In genomic region chr5:122576683-122577329, GRCm38 (mm10) we compare ENCODE assay signal across 22 mouse cellular contexts. TPM values are rescaled to one million over a fixed set of nuclear protein-coding genes. Genes with fewer than 3 reads are reported as not detected.
A peak's percentile ranks its signal among the peaks of the same experiment; 100 is the strongest.
DNase-seq lines count a peak whose midpoint lies in the region; ATAC-seq and TF ChIP-seq lines count a peak whose summit lies in the region.
"Had no signal": no experiment of that assay in that cellular context is flagged by ENCODE, and none has a peak within 500 bp of the region (broad histone marks: within the 10 kb centered on the region; RNA-seq: fewer than 3 reads in every experiment).

No protein-coding gene starts in this region.

- DNase-seq in forebrain, embryonic 14.5 days (ENCODE audit: low spot score), result peak; percentile 0
- peak; percentile 23 for DNase-seq in heart, postnatal 0 days (ENCODE audit: low spot score)
- DNase-seq in heart, postnatal 25 days (ENCODE audit: low spot score), result no peak
- DNase-seq in embryonic facial prominence, embryonic 11.5 days (ENCODE audit: low spot score), result peak; percentile 31
- DNase-seq in adrenal gland, postnatal 4 days (ENCODE audit: low spot score in 2 of 2), result no peak
- no peak for DNase-seq in spleen, postnatal 14 days (ENCODE audit: low spot score in 2 of 2)
- DNase-seq: cerebellum, adult 9-10 months; kidney, adult 11 months; kidney, postnatal 10 days; liver; lung, postnatal 10 days; right cerebral cortex, postnatal 25 days; thymus, adult 18-20 months had no signal

- H3K4me3 ChIP-seq in forebrain, embryonic 14.5 days (ENCODE audit: low read depth, low read length), result no peak overlapping the region
- no peak overlapping the region for H3K4me3 ChIP-seq in forebrain, embryonic 13.5 days
- H3K4me3 ChIP-seq in heart, postnatal 0 days (ENCODE audit: low read depth, low read length), result no peak overlapping the region
- no peak overlapping the region for H3K4me3 ChIP-seq in embryonic facial prominence, embryonic 11.5 days (ENCODE audit: low read depth, low read length)
- H3K4me3 ChIP-seq: erythroblast, embryonic 14.5 days; forebrain, embryonic 15.5 days; megakaryocyte, embryonic 14.5 days; stomach, embryonic 15.5 days had no signal

- H3K9me3 ChIP-seq in forebrain, embryonic 14.5 days (replicated peaks; ENCODE audit: control insufficient read depth, low read length), result no peaks in the 10 kb centered on the region
- H3K9me3 ChIP-seq in forebrain, embryonic 13.5 days (replicated peaks), result no peaks in the 10 kb centered on the region
- no peaks in the 10 kb centered on the region for H3K9me3 ChIP-seq in heart, postnatal 0 days (replicated peaks; ENCODE audit: control insufficient read depth, low read length)
- no peaks in the 10 kb centered on the region for H3K9me3 ChIP-seq in embryonic facial prominence, embryonic 11.5 days (replicated peaks; ENCODE audit: control insufficient read depth, low read length)
- H3K9me3 ChIP-seq: forebrain, embryonic 15.5 days; G1E; stomach, embryonic 15.5 days had no signal

- ATAC-seq in forebrain, embryonic 14.5 days, result no peak
- ATAC-seq in forebrain, embryonic 13.5 days, result no peak
- ATAC-seq in heart, postnatal 0 days (ENCODE audit: insufficient read depth, low read depth), result peak; percentile 60; the same call in 1 of the 2 replicates
- no peak for ATAC-seq in embryonic facial prominence, embryonic 11.5 days (replicated peaks; ENCODE audit: insufficient number of reproducible peaks, low FRiP score, low TSS enrichment, low read depth)
- peak; percentile 30; the same call in 1 of the 2 replicates for ATAC-seq in megakaryocyte-erythroid progenitor cell, adult 5-6 weeks (replicated peaks; ENCODE audit: low FRiP score, low TSS enrichment, poor library complexity, severe bottlenecking)
- ATAC-seq: forebrain, embryonic 15.5 days; hindbrain, postnatal 0 days; midbrain, embryonic 16.5 days had no signal

- H3K4me2 ChIP-seq in forebrain, embryonic 14.5 days (ENCODE audit: low read length), result no peak overlapping the region
- no peak overlapping the region for H3K4me2 ChIP-seq in forebrain, embryonic 13.5 days
- no peak overlapping the region for H3K4me2 ChIP-seq in heart, postnatal 0 days (ENCODE audit: low read depth, low read length)
- H3K4me2 ChIP-seq in embryonic facial prominence, embryonic 11.5 days (ENCODE audit: low read depth, low read length), result no peak overlapping the region
- H3K4me2 ChIP-seq: forebrain, embryonic 15.5 days; stomach, embryonic 15.5 days had no signal

- no peak for TF ChIP-seq EP300 in heart, postnatal 0 days (IDR thresholded peaks at IDR 0.05; ENCODE audit: low read depth)

- no peak for TF ChIP-seq CTCF in heart, postnatal 0 days (IDR thresholded peaks at IDR 0.05; ENCODE audit: low read depth)

- no peak overlapping the region for H3K9ac ChIP-seq in forebrain, embryonic 14.5 days (ENCODE audit: low read length)
- no peak overlapping the region for H3K9ac ChIP-seq in forebrain, embryonic 13.5 days
- H3K9ac ChIP-seq in heart, postnatal 0 days (replicated peaks; ENCODE audit: low read depth, low read length), result no peak overlapping the region
- H3K9ac ChIP-seq in embryonic facial prominence, embryonic 11.5 days (replicated peaks; ENCODE audit: low read length), result no peak overlapping the region
- H3K9ac ChIP-seq: forebrain, embryonic 15.5 days; stomach, embryonic 15.5 days had no signal

- WGBS in forebrain, embryonic 14.5 days, result 69% methylated on average over 7 of the region's 7 CpGs
- WGBS in forebrain, embryonic 13.5 days, result 73% methylated on average over 7 of the region's 7 CpGs
- WGBS in heart, postnatal 0 days, result 21% methylated on average over 7 of the region's 7 CpGs
- 61% methylated on average over 7 of the region's 7 CpGs for WGBS in embryonic facial prominence, embryonic 11.5 days

- intact Hi-C loops in heart, postnatal 25 days (cut with DNase I), result no loop called here

- no peak overlapping the region for H3K27ac ChIP-seq in forebrain, embryonic 14.5 days (ENCODE audit: low read depth, low read length)
- H3K27ac ChIP-seq in forebrain, embryonic 13.5 days, result no peak overlapping the region
- H3K27ac ChIP-seq in heart, postnatal 0 days (ENCODE audit: low read depth), result peak overlapping the region; percentile 79
- H3K27ac ChIP-seq in embryonic facial prominence, embryonic 11.5 days (replicated peaks; ENCODE audit: low read depth, low read length), result no peak overlapping the region
- H3K27ac ChIP-seq: forebrain, embryonic 15.5 days; hindbrain, postnatal 0 days; stomach, embryonic 15.5 days had no signal

- no peaks in the 10 kb centered on the region for H3K4me1 ChIP-seq in forebrain, embryonic 14.5 days (ENCODE audit: control insufficient read depth, insufficient read depth, low read length)
- H3K4me1 ChIP-seq in forebrain, embryonic 13.5 days, result no peaks in the 10 kb centered on the region
- peaks cover 4% of the 10 kb centered on the region; the same call in 1 of the 2 replicates for H3K4me1 ChIP-seq in heart, postnatal 0 days (ENCODE audit: control insufficient read depth, insufficient read depth)
- H3K4me1 ChIP-seq in embryonic facial prominence, embryonic 11.5 days (ENCODE audit: control insufficient read depth, insufficient read depth, low read length), result no peaks in the 10 kb centered on the region
- H3K4me1 ChIP-seq: forebrain, embryonic 15.5 days; stomach, embryonic 15.5 days had no signal

- H3K27me3 ChIP-seq in forebrain, embryonic 14.5 days (replicated peaks; ENCODE audit: control insufficient read depth, insufficient read depth, low read length), result no peaks in the 10 kb centered on the region
- no peaks in the 10 kb centered on the region for H3K27me3 ChIP-seq in forebrain, embryonic 13.5 days
- no peaks in the 10 kb centered on the region for H3K27me3 ChIP-seq in heart, postnatal 0 days (ENCODE audit: control insufficient read depth, insufficient read depth, low read length)
- no peaks in the 10 kb centered on the region for H3K27me3 ChIP-seq in embryonic facial prominence, embryonic 11.5 days (ENCODE audit: control insufficient read depth, insufficient read depth, low read length)
- H3K27me3 ChIP-seq: forebrain, embryonic 15.5 days; stomach, embryonic 15.5 days had no signal

- H3K36me3 ChIP-seq in forebrain, embryonic 14.5 days (ENCODE audit: control insufficient read depth, insufficient read depth, low read length), result peaks cover 25% of the 10 kb centered on the region
- peaks cover 31% of the 10 kb centered on the region for H3K36me3 ChIP-seq in forebrain, embryonic 13.5 days (ENCODE audit: poor library complexity, severe bottlenecking)
- H3K36me3 ChIP-seq in heart, postnatal 0 days (replicated peaks; ENCODE audit: control insufficient read depth, insufficient read depth, low read length), result peaks cover 25% of the 10 kb centered on the region
- peaks cover 7% of the 10 kb centered on the region for H3K36me3 ChIP-seq in embryonic facial prominence, embryonic 11.5 days (replicated peaks; ENCODE audit: control insufficient read depth, insufficient read depth, low read depth, low read length)

RNA-seq across cellular contexts. Expression of gene Ift81, which starts 37.5 kb away (rescaled TPM):
- 48.9 and 67.6 TPM in 2 replicates for polyA plus RNA-seq in forebrain, embryonic 14.5 days (2014; fragmentation: Nextera tagmentation; extraction: Ambion mirVana)
- 63.2 and 69.7 TPM in 2 replicates for polyA plus RNA-seq in forebrain, embryonic 13.5 days (2015; fragmentation: Nextera tagmentation; extraction: Ambion mirVana)
- 36.3 and 43.8 TPM in 2 replicates for total RNA-seq in heart, postnatal 0 days (2014; rRNA removed; ENCODE audit: low replicate concordance)
- polyA plus RNA-seq in heart, postnatal 0 days (2015; fragmentation: Nextera tagmentation; extraction: Ambion mirVana), result 50.3 and 51.6 TPM in 2 replicates
- 10 to 100 TPM; 67.4 to 68.3 TPM for total RNA-seq in heart, postnatal 25 days (2021)
- polyA plus RNA-seq in embryonic facial prominence, embryonic 11.5 days (2014; fragmentation: Nextera tagmentation; extraction: Ambion mirVana), result 39.6 and 40.3 TPM in 2 replicates
- total RNA-seq in megakaryocyte-erythroid progenitor cell, adult 5-6 weeks (2014; fragmentation: Nextera tagmentation), result 1.7 and 6.7 TPM in 2 replicates
- total RNA-seq in megakaryocyte-erythroid progenitor cell, adult 5-6 weeks (2017), result 4.7 and 6.1 TPM in 2 replicates
- 10 to 100 TPM; 20.2 to 24.3 TPM for total RNA-seq in adrenal gland, postnatal 4 days (2021)
- polyA plus RNA-seq: erythroblast, embryonic 14.5 days had no signal

Comparison
In these comparisons a context has a peak if more than half of its experiments do, and no peak if none do; other contexts are left out.
1. DNase-seq: peak in forebrain, embryonic 14.5 days (single experiment), heart, postnatal 0 days (single experiment) and embryonic facial prominence, embryonic 11.5 days (single experiment); none in heart, postnatal 25 days (single experiment), adrenal gland, postnatal 4 days (0 of 2) and spleen, postnatal 14 days (0 of 2).
2. ATAC-seq: peak in heart, postnatal 0 days (single experiment) and megakaryocyte-erythroid progenitor cell, adult 5-6 weeks (single experiment); none in forebrain, embryonic 14.5 days (single experiment), forebrain, embryonic 13.5 days (single experiment) and embryonic facial prominence, embryonic 11.5 days (single experiment).